Mouse (Mus musculus): ENCODE results near the gene Pdgfa. TPM values are rescaled to one million over a fixed set of nuclear protein-coding genes. Genes with fewer than 3 reads are reported as not detected.
A peak's percentile ranks its signal among the peaks of the same experiment; 100 is the strongest.

Pdgfa gene
- polyA plus RNA-seq, 1 experiment from 2014 or later = 58.6 TPM

- no peak overlapping the region for H3K9ac ChIP-seq (replicated peaks; ENCODE audit: low read length)
- no peak overlapping the region for H3K27ac ChIP-seq (ENCODE audit: low read length)
- H3K4me3 ChIP-seq (ENCODE audit: low read length) = no peak overlapping the region
- WGBS = 86% methylated on average over 3 of the region's 3 CpGs
- peaks cover 28% of the 10 kb centered on the region for H3K4me1 ChIP-seq (ENCODE audit: insufficient read depth, low read length)
- no peaks in the 10 kb centered on the region for H3K9me3 ChIP-seq (ENCODE audit: low read length)
- no peak overlapping the region for H3K4me2 ChIP-seq (replicated peaks; ENCODE audit: low read depth, low read length)
- H3K27me3 ChIP-seq (ENCODE audit: insufficient read depth, low read length) = no peaks in the 10 kb centered on the region
- ATAC-seq (ENCODE audit: low FRiP score, low TSS enrichment) = no peak
- no peaks in the 10 kb centered on the region for H3K36me3 ChIP-seq (ENCODE audit: insufficient read depth, low read length)
Measured at GRCm38 (mm10) chr5:138945011-138945410, 52.2 kb downstream of the Pdgfa start.

DNA sequence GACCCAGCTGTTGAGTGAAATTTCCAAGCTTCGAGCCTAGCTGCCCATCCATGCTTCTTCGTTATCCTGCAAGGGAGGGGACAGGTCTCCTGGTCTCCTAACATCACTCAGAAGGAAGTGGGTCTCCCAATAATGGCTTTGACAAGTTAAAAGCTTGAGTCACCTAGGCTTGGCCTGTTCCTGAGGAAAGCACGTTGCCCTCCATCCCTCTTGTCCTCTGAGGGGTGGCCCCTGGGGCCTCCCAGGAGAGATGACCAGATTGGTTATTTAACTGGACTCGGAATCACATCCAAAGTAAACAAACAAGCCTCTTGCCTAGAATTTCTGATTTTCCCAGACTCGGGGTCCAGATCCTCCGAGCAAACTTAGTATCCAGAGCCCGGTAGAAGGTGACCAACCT is 52.6 kb downstream of the Pdgfa start:
- no peaks in the 10 kb centered on the region for H3K27me3 ChIP-seq (ENCODE audit: insufficient read depth, low read length)
- H3K36me3 ChIP-seq (ENCODE audit: insufficient read depth, low read length) = no peaks in the 10 kb centered on the region
- no peak overlapping the region for H3K4me2 ChIP-seq (replicated peaks; ENCODE audit: low read depth, low read length)
- H3K4me1 ChIP-seq (ENCODE audit: insufficient read depth, low read length) = peaks cover 28% of the 10 kb centered on the region
- H3K9ac ChIP-seq (replicated peaks; ENCODE audit: low read length) = no peak overlapping the region
- ATAC-seq (ENCODE audit: low FRiP score, low TSS enrichment) = no peak
- H3K27ac ChIP-seq (ENCODE audit: low read length) = no peak overlapping the region
- H3K9me3 ChIP-seq (ENCODE audit: low read length) = no peaks in the 10 kb centered on the region
- no peak overlapping the region for H3K4me3 ChIP-seq (ENCODE audit: low read length)
- WGBS = 70% methylated on average over 7 of the region's 7 CpGs

- 66% methylated on average over 8 of the region's 8 CpGs for WGBS
- Histone ChIP-seq H3K4me3 (ENCODE audit: low read length) (no peak overlapping the region), H3K9me3 (ENCODE audit: low read length) (no peaks in the 10 kb centered on the region), H3K36me3 (ENCODE audit: insufficient read depth, low read length) (no peaks in the 10 kb centered on the region), H3K27ac (ENCODE audit: low read length) (no peak overlapping the region), H3K4me1 (ENCODE audit: insufficient read depth, low read length) (peaks cover 7% of the 10 kb centered on the region; the same call in 1 of the 2 replicates), H3K4me2 (replicated peaks; ENCODE audit: low read depth, low read length) (no peak overlapping the region), H3K9ac (replicated peaks; ENCODE audit: low read length) (no peak overlapping the region), H3K27me3 (ENCODE audit: insufficient read depth, low read length) (no peaks in the 10 kb centered on the region)
- ATAC-seq (ENCODE audit: low FRiP score, low TSS enrichment) = no peak
Measured at GRCm38 (mm10) chr5:138941842-138942241, 55.3 kb downstream of the Pdgfa start.

GRCm38 (mm10) chr5:138940576-138940975 is 56.6 kb downstream of the Pdgfa start:
- no peak overlapping the region for H3K4me3 ChIP-seq (ENCODE audit: low read length)
- no peak overlapping the region for H3K27ac ChIP-seq (ENCODE audit: low read length)
- H3K9me3 ChIP-seq (ENCODE audit: low read length) = no peaks in the 10 kb centered on the region
- no peak for ATAC-seq (ENCODE audit: low FRiP score, low TSS enrichment)
- H3K27me3 ChIP-seq (ENCODE audit: insufficient read depth, low read length) = no peaks in the 10 kb centered on the region
- no peak overlapping the region for H3K4me2 ChIP-seq (replicated peaks; ENCODE audit: low read depth, low read length)
- 88% methylated on average over 4 of the region's 4 CpGs for WGBS
- no peaks in the 10 kb centered on the region for H3K36me3 ChIP-seq (ENCODE audit: insufficient read depth, low read length)
- 0 out of 2 replicates have a peak, but pooled peaks cover 5% of the 10 kb centered on the region for H3K4me1 ChIP-seq (ENCODE audit: insufficient read depth, low read length)
- no peak overlapping the region for H3K9ac ChIP-seq (replicated peaks; ENCODE audit: low read length)

GRCm38 (mm10) chr5:138938572-138939163 is 58.5 kb downstream of the Pdgfa start:
- Histone ChIP-seq H3K4me3 (ENCODE audit: low read length) (no peak overlapping the region), H3K4me2 (replicated peaks; ENCODE audit: low read depth, low read length) (no peak overlapping the region), H3K9ac (replicated peaks; ENCODE audit: low read length) (no peak overlapping the region), H3K27me3 (ENCODE audit: insufficient read depth, low read length) (no peaks in the 10 kb centered on the region), H3K4me1 (ENCODE audit: insufficient read depth, low read length) (peaks cover 9% of the 10 kb centered on the region), H3K27ac (ENCODE audit: low read length) (no peak overlapping the region), H3K36me3 (ENCODE audit: insufficient read depth, low read length) (no peaks in the 10 kb centered on the region), H3K9me3 (ENCODE audit: low read length) (no peaks in the 10 kb centered on the region)
- WGBS = 69% methylated on average over 3 of the region's 3 CpGs
- no peak for ATAC-seq (ENCODE audit: low FRiP score, low TSS enrichment)

GRCm38 (mm10) chr5:138936399-138937089 is 60.6 kb downstream of the Pdgfa start:
- peaks cover 23% of the 10 kb centered on the region for H3K4me1 ChIP-seq (ENCODE audit: insufficient read depth, low read length)
- H3K27me3 ChIP-seq (ENCODE audit: insufficient read depth, low read length) = no peaks in the 10 kb centered on the region
- no peak for ATAC-seq (ENCODE audit: low FRiP score, low TSS enrichment)
- no peaks in the 10 kb centered on the region for H3K36me3 ChIP-seq (ENCODE audit: insufficient read depth, low read length)
- no peak overlapping the region for H3K4me3 ChIP-seq (ENCODE audit: low read length)
- no peak overlapping the region for H3K27ac ChIP-seq (ENCODE audit: low read length)
- no peak overlapping the region for H3K9ac ChIP-seq (replicated peaks; ENCODE audit: low read length)
- H3K4me2 ChIP-seq (replicated peaks; ENCODE audit: low read depth, low read length) = no peak overlapping the region
- WGBS = 76% methylated on average over 8 of the region's 8 CpGs
- H3K9me3 ChIP-seq (ENCODE audit: low read length) = no peaks in the 10 kb centered on the region

DNA sequence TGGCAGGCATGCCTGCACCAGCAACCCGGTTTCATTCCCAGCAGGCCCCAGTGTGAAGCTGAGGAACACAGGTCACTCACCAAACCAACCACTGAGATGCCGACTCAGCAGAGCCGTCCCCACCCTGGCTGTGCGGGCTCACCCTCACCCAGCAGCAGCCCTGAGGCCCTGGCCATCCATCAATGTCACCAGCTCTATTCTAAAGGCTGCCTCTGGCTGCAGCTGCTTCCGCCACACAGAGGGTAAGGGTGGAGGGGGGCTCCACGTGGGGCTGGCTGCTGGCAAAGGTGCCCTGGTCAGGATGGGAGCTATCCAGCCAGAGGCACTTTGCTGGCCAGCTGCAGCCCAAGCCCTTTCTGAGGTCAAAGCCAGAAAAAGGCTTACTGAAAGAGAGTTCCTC is 62.6 kb downstream of the Pdgfa start:
- no peaks in the 10 kb centered on the region for H3K36me3 ChIP-seq (ENCODE audit: insufficient read depth, low read length)
- WGBS = 10% methylated on average over 6 of the region's 6 CpGs
- H3K4me1 ChIP-seq (ENCODE audit: insufficient read depth, low read length) = peaks cover 32% of the 10 kb centered on the region
- no peak overlapping the region for H3K9ac ChIP-seq (replicated peaks; ENCODE audit: low read length)
- no peak overlapping the region for H3K27ac ChIP-seq (ENCODE audit: low read length)
- H3K4me2 ChIP-seq (replicated peaks; ENCODE audit: low read depth, low read length) = no peak overlapping the region
- H3K27me3 ChIP-seq (ENCODE audit: insufficient read depth, low read length) = no peaks in the 10 kb centered on the region
- H3K9me3 ChIP-seq (ENCODE audit: low read length) = no peaks in the 10 kb centered on the region
- ATAC-seq (ENCODE audit: low FRiP score, low TSS enrichment) = peak; percentile 87
- H3K4me3 ChIP-seq (ENCODE audit: low read length) = no peak overlapping the region

- WGBS = 13% methylated on average over 18 of the region's 18 CpGs
- peak; percentile 66 for ATAC-seq (ENCODE audit: low FRiP score, low TSS enrichment)
Measured at GRCm38 (mm10) chr5:138932460-138933432, 64.4 kb downstream of the Pdgfa start.

GRCm38 (mm10) chr5:138931836-138932235 is 65.3 kb downstream of the Pdgfa start:
- H3K27me3 ChIP-seq (ENCODE audit: insufficient read depth, low read length) = no peaks in the 10 kb centered on the region
- no peak overlapping the region for H3K4me2 ChIP-seq (replicated peaks; ENCODE audit: low read depth, low read length)
- H3K9me3 ChIP-seq (ENCODE audit: low read length) = no peaks in the 10 kb centered on the region
- H3K9ac ChIP-seq (replicated peaks; ENCODE audit: low read length) = no peak overlapping the region; the same call in 1 of the 2 replicates
- H3K4me1 ChIP-seq (ENCODE audit: insufficient read depth, low read length) = peaks cover 32% of the 10 kb centered on the region
- 36% methylated on average over 13 of the region's 13 CpGs for WGBS
- no peak for ATAC-seq (ENCODE audit: low FRiP score, low TSS enrichment)
- H3K4me3 ChIP-seq (ENCODE audit: low read length) = no peak overlapping the region
- H3K27ac ChIP-seq (ENCODE audit: low read length) = no peak overlapping the region
- no peaks in the 10 kb centered on the region for H3K36me3 ChIP-seq (ENCODE audit: insufficient read depth, low read length)

More at GRCm38 (mm10) chr5:138932460-138933432, 64.4 kb downstream of the Pdgfa start:
- H3K36me3 ChIP-seq (ENCODE audit: insufficient read depth, low read length) = no peaks in the 10 kb centered on the region
- H3K4me1 ChIP-seq (ENCODE audit: insufficient read depth, low read length) = peaks cover 32% of the 10 kb centered on the region
- no peak overlapping the region for H3K27ac ChIP-seq (ENCODE audit: low read length)
- H3K9me3 ChIP-seq (ENCODE audit: low read length) = no peaks in the 10 kb centered on the region
- 0 out of 2 replicates have a peak overlapping the region, but pooled peaks have one; percentile 1 for H3K9ac ChIP-seq (replicated peaks; ENCODE audit: low read length)
- H3K27me3 ChIP-seq (ENCODE audit: insufficient read depth, low read length) = no peaks in the 10 kb centered on the region
- no peak overlapping the region for H3K4me3 ChIP-seq (ENCODE audit: low read length)
- H3K4me2 ChIP-seq (replicated peaks; ENCODE audit: low read depth, low read length) = 0 out of 2 replicates have a peak overlapping the region, but pooled peaks have one; percentile 19
